8 mouse cellular contexts compared by ENCODE assay signal in the genomic region with DNA sequence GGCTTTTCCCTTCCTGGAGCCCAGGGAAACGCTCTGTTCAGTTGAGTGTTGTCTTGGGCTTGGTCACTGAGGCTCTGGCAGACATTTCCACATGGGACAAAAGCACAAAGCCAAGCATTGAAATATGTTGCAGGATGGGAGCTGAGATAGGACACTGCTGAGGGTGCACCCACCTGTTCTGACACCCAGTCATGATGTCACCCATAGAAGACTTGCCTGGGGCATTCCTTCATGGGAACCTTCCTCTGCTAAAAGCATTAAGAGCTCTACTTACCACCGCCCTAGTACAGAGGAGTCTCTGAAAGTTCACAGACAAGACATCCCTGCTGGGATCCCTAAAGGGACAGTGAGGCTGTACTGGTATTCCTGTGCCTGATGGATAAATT. TPM values are rescaled to one million over a fixed set of nuclear protein-coding genes. Genes with fewer than 3 reads are reported as not detected.
A peak's percentile ranks its signal among the peaks of the same experiment; 100 is the strongest.
DNase-seq lines count a peak whose midpoint lies in the region; ATAC-seq and TF ChIP-seq lines count a peak whose summit lies in the region.

No protein-coding gene starts in this region.

- DNase-seq in limb, embryonic 10.5 days (ENCODE audit: low spot score): no peak
- DNase-seq in frontal cortex, postnatal 36 days (ENCODE audit: low spot score in 2 of 2): no peak
- DNase-seq in layer of hippocampus, postnatal 36 days: no peak
- no peak for DNase-seq in lung, adult 2 months

- H3K4me3 ChIP-seq in megakaryocyte, embryonic 14.5 days (replicated peaks): peak overlapping the region; percentile 98
- H3K4me3 ChIP-seq in embryonic fibroblast, embryonic 13.5 days (ENCODE audit: insufficient read depth, low read length): peak overlapping the region; percentile 81
- H3K4me3 ChIP-seq in limb, embryonic 10.5 days: peak overlapping the region; percentile 95
- H3K4me3 ChIP-seq in small intestine, adult 2 months (ENCODE audit: low read depth, low read length): peak overlapping the region; percentile 89; the same call in 1 of the 2 replicates
- H3K4me3 ChIP-seq in lung, adult 2 months (replicated peaks; ENCODE audit: extremely low read depth, low read depth, low read length): no peak overlapping the region

- TF ChIP-seq POLR2A in embryonic fibroblast, embryonic 13.5 days (IDR thresholded peaks at IDR 0.05; ENCODE audit: low read depth, low read length): no peak
- TF ChIP-seq POLR2A in small intestine, adult 2 months (IDR thresholded peaks at IDR 0.05; ENCODE audit: low read depth, low read length): no peak
- no peak for TF ChIP-seq POLR2A in lung, adult 2 months (IDR thresholded peaks at IDR 0.05; ENCODE audit: borderline replicate concordance, extremely low read depth, low read depth, low read length)

- H3K4me1 ChIP-seq in megakaryocyte, embryonic 14.5 days: peaks cover 42% of the 10 kb centered on the region
- no peaks in the 10 kb centered on the region; the same call in 1 of the 2 replicates for H3K4me1 ChIP-seq in embryonic fibroblast, embryonic 13.5 days (ENCODE audit: control insufficient read depth, insufficient read depth, low read length)
- peaks cover 27% of the 10 kb centered on the region for H3K4me1 ChIP-seq in limb, embryonic 10.5 days
- peaks cover 17% of the 10 kb centered on the region; the same call in 1 of the 2 replicates for H3K4me1 ChIP-seq in small intestine, adult 2 months (ENCODE audit: control insufficient read depth, insufficient read depth, insufficient read length, low read length)
- H3K4me1 ChIP-seq in lung, adult 2 months (ENCODE audit: control insufficient read depth, insufficient read depth, low read length): peaks cover 7% of the 10 kb centered on the region; the same call in 1 of the 2 replicates

- WGBS in limb, embryonic 10.5 days: 69% methylated on average over 2 of the region's 2 CpGs
- WGBS in small intestine, adult 2 months: 11% methylated on average over 2 of the region's 2 CpGs
- 38% methylated on average over 2 of the region's 2 CpGs for WGBS in lung, adult 2 months

- no peaks in the 10 kb centered on the region for H3K9me3 ChIP-seq in megakaryocyte, embryonic 14.5 days
- no peaks in the 10 kb centered on the region for H3K9me3 ChIP-seq in limb, embryonic 10.5 days (replicated peaks)

- no peak for ATAC-seq in megakaryocyte, adult 5-6 weeks (ENCODE audit: poor library complexity, severe bottlenecking)

- H3K27me3 ChIP-seq in megakaryocyte, embryonic 14.5 days (replicated peaks): peaks cover 15% of the 10 kb centered on the region
- H3K27me3 ChIP-seq in limb, embryonic 10.5 days (ENCODE audit: low read depth, poor library complexity, severe bottlenecking): no peaks in the 10 kb centered on the region
- no peaks in the 10 kb centered on the region for H3K27me3 ChIP-seq in small intestine, adult 2 months (ENCODE audit: control insufficient read depth, insufficient read depth, low read length)

- peaks cover 12% of the 10 kb centered on the region for H3K36me3 ChIP-seq in megakaryocyte, embryonic 14.5 days (replicated peaks; ENCODE audit: low read length)
- H3K36me3 ChIP-seq in limb, embryonic 10.5 days: peaks cover 15% of the 10 kb centered on the region
- H3K36me3 ChIP-seq in small intestine, adult 2 months (ENCODE audit: control insufficient read depth, insufficient read depth, low read length): no peaks in the 10 kb centered on the region

- no peak overlapping the region for H3K27ac ChIP-seq in embryonic fibroblast, embryonic 13.5 days (ENCODE audit: insufficient read depth, low read length)
- H3K27ac ChIP-seq in limb, embryonic 10.5 days: peak overlapping the region; percentile 97
- peak overlapping the region; percentile 81; the same call in 1 of the 2 replicates for H3K27ac ChIP-seq in small intestine, adult 2 months (ENCODE audit: insufficient read depth, low read depth, low read length)

- TF ChIP-seq CTCF in embryonic fibroblast, embryonic 13.5 days (IDR thresholded peaks at IDR 0.05; ENCODE audit: borderline replicate concordance, insufficient read depth, low read length): no peak
- no peak for TF ChIP-seq CTCF in small intestine, adult 2 months (IDR thresholded peaks at IDR 0.05; ENCODE audit: extremely low read depth, insufficient read length, insufficient replicate concordance, low read depth, low read length)
- TF ChIP-seq CTCF in lung, adult 2 months (IDR thresholded peaks at IDR 0.05; ENCODE audit: insufficient read depth, low read length): no peak

RNA-seq across cellular contexts. Expression of a gene that starts 1.1 kb away (rescaled TPM):
- polyA plus RNA-seq in megakaryocyte, embryonic 14.5 days (2012; ENCODE audit: insufficient read depth, low replicate concordance): 0.35 TPM in 1 of 2 replicates, not detected in the other
- total RNA-seq in megakaryocyte, adult 5-6 weeks (2015): 0.27 and 0.96 TPM in 2 replicates
- total RNA-seq in megakaryocyte, adult 5-6 weeks (2017): 0.04 and 0.37 TPM in 2 replicates
- polyA plus RNA-seq in embryonic fibroblast, embryonic 13.5 days (2011; ENCODE audit: insufficient read length, low read depth, missing spikeins): 0.26 TPM in 1 of 2 replicates, not detected in the other
- polyA plus RNA-seq in limb, embryonic 10.5 days (2016; fragmentation: Nextera tagmentation; extraction: Ambion mirVana): 0.34 and 0.44 TPM in 2 replicates
- polyA plus RNA-seq in small intestine, adult 2 months (2012; rRNA removed): 0.85 and 1.9 TPM in 2 replicates
- 1 to 10 TPM; 2.7 to 4.1 TPM for total RNA-seq in layer of hippocampus, postnatal 36 days (2021)
- polyA plus RNA-seq in lung, adult 2 months (2012; rRNA removed): 1.5 and 1.7 TPM in 2 replicates

RNA-seq across cellular contexts. Expression of a gene that starts 3.7 kb away (rescaled TPM):
- polyA plus RNA-seq in megakaryocyte, embryonic 14.5 days (2012; ENCODE audit: insufficient read depth, low replicate concordance): not detected in 2 replicates
- not detected in 2 replicates for total RNA-seq in megakaryocyte, adult 5-6 weeks (2015)
- total RNA-seq in megakaryocyte, adult 5-6 weeks (2017): not detected in 2 replicates
- polyA plus RNA-seq in embryonic fibroblast, embryonic 13.5 days (2011; ENCODE audit: insufficient read length, low read depth, missing spikeins): not detected in 2 replicates
- polyA plus RNA-seq in limb, embryonic 10.5 days (2016; fragmentation: Nextera tagmentation; extraction: Ambion mirVana): 0.04 and 0.05 TPM in 2 replicates
- 0.08 TPM in 1 of 2 replicates, not detected in the other for polyA plus RNA-seq in small intestine, adult 2 months (2012; rRNA removed)
- not detected for total RNA-seq in layer of hippocampus, postnatal 36 days (2021)
- polyA plus RNA-seq in lung, adult 2 months (2012; rRNA removed): 0.07 and 0.09 TPM in 2 replicates

RNA-seq across cellular contexts. Expression of a gene that starts 8.0 kb away (rescaled TPM):
- 6.8 and 8.4 TPM in 2 replicates for polyA plus RNA-seq in megakaryocyte, embryonic 14.5 days (2012; ENCODE audit: insufficient read depth, low replicate concordance)
- total RNA-seq in megakaryocyte, adult 5-6 weeks (2015): 16.1 and 20.5 TPM in 2 replicates
- 32.9 and 35.6 TPM in 2 replicates for total RNA-seq in megakaryocyte, adult 5-6 weeks (2017)
- polyA plus RNA-seq in embryonic fibroblast, embryonic 13.5 days (2011; ENCODE audit: insufficient read length, low read depth, missing spikeins): 46.3 and 53.0 TPM in 2 replicates
- polyA plus RNA-seq in limb, embryonic 10.5 days (2016; fragmentation: Nextera tagmentation; extraction: Ambion mirVana): 100 and 116 TPM in 2 replicates
- 82.2 and 152 TPM in 2 replicates for polyA plus RNA-seq in small intestine, adult 2 months (2012; rRNA removed)
- 100 to 1,000 TPM; 106 to 110 TPM for total RNA-seq in layer of hippocampus, postnatal 36 days (2021)
- 138 and 144 TPM in 2 replicates for polyA plus RNA-seq in lung, adult 2 months (2012; rRNA removed)

RNA-seq across cellular contexts. Expression of a gene that starts 8.1 kb away (rescaled TPM):
- not detected in 2 replicates for polyA plus RNA-seq in megakaryocyte, embryonic 14.5 days (2012; ENCODE audit: insufficient read depth, low replicate concordance)
- total RNA-seq in megakaryocyte, adult 5-6 weeks (2015): not detected in 2 replicates
- total RNA-seq in megakaryocyte, adult 5-6 weeks (2017): not detected in 2 replicates
- not detected in 2 replicates for polyA plus RNA-seq in embryonic fibroblast, embryonic 13.5 days (2011; ENCODE audit: insufficient read length, low read depth, missing spikeins)
- polyA plus RNA-seq in limb, embryonic 10.5 days (2016; fragmentation: Nextera tagmentation; extraction: Ambion mirVana): not detected in 2 replicates
- polyA plus RNA-seq in small intestine, adult 2 months (2012; rRNA removed): not detected in 2 replicates
- not detected for total RNA-seq in layer of hippocampus, postnatal 36 days (2021)
- not detected in 2 replicates for polyA plus RNA-seq in lung, adult 2 months (2012; rRNA removed)

RNA-seq across cellular contexts. Expression of a gene that starts 20.8 kb away (rescaled TPM):
- 21.8 and 24.0 TPM in 2 replicates for polyA plus RNA-seq in megakaryocyte, embryonic 14.5 days (2012; ENCODE audit: insufficient read depth, low replicate concordance)
- total RNA-seq in megakaryocyte, adult 5-6 weeks (2015): 8.9 and 10.3 TPM in 2 replicates
- 14.5 and 17.7 TPM in 2 replicates for total RNA-seq in megakaryocyte, adult 5-6 weeks (2017)
- 17.5 and 20.7 TPM in 2 replicates for polyA plus RNA-seq in embryonic fibroblast, embryonic 13.5 days (2011; ENCODE audit: insufficient read length, low read depth, missing spikeins)
- polyA plus RNA-seq in limb, embryonic 10.5 days (2016; fragmentation: Nextera tagmentation; extraction: Ambion mirVana): 56.0 and 63.4 TPM in 2 replicates
- 6.6 and 15.8 TPM in 2 replicates for polyA plus RNA-seq in small intestine, adult 2 months (2012; rRNA removed)
- total RNA-seq in layer of hippocampus, postnatal 36 days (2021): 10 to 100 TPM; 28.1 to 28.5 TPM
- 17.5 and 22.8 TPM in 2 replicates for polyA plus RNA-seq in lung, adult 2 months (2012; rRNA removed)
